Mouse (Mus musculus) embryo, embryonic 10.5 days (tissue): ENCODE data around the gene Abhd12b.
A peak's percentile ranks its signal among the peaks of the same experiment; 100 is the strongest.

Source experiments
- DNase-seq: peaks from one replicate; pipeline ENCODE4 v3.0.0-alpha.2; 2015; ENCODE audit warnings: low spot score

Abhd12b gene

DNA sequence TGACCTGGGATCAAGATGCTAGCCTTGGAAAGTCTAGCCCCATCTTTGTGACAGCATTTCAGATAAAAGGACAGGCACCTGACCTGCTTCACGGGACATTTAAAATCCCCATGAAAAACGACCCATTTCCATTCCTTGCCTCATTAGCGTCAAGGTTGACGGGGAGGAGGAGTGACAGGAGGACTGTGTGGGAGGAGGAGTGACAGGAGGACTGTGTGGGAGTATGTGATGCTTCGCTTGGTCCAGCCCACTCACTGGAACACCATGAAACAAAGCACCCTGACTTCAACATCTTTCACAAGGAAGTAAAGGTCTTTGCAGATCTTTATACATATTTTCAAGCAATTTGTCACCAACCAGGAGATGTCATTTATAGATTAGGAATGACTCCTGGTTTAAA lies 54.3 kb downstream of the Abhd12b start:
- DNase-seq, result no peak

DNA sequence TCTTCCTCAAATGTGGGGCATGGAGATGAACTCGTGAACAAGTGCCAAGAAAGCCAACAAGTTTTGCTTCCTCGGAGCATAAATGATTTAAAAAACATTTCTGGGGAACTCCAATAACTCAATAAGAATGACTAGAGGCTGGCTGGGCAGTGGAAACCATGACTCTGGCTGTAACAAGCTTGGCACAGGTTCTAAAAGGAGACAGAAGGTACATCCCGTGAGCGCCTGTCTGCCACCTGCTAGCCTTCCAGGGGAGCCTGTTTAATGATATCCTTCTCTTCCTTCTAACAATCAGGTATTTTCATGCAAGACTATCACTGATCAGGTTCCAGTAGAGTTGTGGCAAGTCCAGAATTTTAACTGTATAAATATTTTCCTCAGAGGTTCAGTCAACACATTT lies 58.6 kb downstream of the Abhd12b start:
- DNase-seq, result no peak

DNA sequence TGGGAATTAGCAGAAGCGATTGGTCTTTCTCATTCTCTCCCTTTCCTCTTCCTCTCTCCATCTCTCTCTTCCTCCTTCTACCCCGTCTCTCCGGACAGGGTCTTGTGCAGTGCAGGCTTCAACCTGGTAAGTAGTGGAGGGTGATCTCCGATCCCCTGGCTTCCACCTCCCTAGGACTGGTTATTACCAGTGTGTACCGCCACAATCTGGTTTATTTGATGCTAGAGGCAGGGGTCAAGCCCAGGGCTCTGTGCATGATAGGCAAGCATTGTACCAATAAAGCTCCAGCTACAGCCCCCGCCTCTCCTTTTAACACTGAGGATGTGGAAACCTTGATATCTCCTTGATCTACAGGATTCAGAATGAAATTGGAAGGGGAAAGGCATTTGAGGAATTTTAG lies 59.7 kb downstream of the Abhd12b start:
- DNase-seq, result no peak

DNA sequence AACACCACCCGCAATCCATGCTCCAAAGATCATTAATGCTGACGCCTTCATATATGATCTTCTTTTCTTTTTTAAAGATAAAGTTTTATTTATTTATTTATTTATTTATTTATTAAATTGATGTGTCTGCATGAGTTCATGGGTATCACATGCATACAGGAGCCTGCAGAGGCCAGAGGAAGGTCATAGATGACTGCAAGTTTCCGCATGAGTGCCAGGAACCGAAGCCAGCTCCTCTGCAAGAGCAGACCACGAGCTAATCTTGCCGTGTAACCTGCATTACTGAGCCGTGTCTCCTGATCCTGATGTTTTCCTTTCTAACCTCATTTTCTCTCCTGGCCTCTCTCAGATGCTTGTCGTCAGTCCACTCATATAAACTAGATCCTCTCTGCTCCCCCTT lies 60.3 kb downstream of the Abhd12b start:
- DNase-seq, result no peak

DNA sequence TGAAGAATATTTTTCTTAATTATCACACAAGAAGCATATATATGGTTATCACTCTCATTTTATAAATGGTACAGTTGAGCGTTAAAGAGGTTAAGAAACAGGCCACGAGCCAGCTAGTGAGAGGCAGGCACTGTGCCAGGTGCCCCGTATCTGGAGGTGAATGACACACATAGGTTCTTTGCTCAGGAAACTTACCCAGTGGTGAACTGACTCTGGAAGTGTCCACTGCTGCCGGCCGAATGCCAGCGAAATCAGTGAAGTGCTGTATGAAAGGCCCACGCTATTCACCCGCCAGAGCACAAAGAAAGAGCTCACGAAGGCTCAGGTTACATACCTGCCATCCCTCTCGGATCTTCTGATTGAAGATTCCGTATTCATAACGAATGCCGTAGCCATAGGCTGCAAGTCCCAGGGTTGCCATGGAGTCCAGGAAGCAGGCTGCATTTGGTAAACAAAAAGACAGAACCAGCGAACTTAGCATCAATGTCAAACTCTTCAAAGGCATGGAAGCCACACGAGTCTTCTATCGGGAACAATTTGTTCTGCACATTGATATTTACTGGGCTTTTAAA lies 62.4 kb downstream of the Abhd12b start:
- no peak for DNase-seq

GRCm38 (mm10) chr12:70218795-70219540 lies 65.0 kb downstream of the Abhd12b start:
- DNase-seq, result no peak

DNA sequence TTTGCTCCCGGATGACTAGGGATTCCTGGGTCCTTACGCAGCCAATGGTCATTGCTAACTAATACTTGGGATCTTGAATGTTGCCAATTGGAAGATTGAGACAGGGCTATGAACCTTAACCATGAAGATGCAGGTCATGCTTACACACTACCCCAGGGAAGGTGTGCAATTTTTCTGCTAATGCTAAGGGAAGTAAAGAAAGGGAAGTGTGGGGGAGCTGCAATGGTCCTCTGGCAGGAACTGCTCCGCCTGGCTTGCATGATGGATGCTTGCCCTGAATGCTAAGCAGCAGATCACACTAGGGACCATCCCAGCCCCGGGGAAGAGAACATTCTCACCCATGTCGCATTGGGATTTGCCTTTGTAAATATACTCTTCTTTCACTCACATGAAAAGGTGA lies 67.5 kb downstream of the Abhd12b start:
- DNase-seq, result no peak

DNA sequence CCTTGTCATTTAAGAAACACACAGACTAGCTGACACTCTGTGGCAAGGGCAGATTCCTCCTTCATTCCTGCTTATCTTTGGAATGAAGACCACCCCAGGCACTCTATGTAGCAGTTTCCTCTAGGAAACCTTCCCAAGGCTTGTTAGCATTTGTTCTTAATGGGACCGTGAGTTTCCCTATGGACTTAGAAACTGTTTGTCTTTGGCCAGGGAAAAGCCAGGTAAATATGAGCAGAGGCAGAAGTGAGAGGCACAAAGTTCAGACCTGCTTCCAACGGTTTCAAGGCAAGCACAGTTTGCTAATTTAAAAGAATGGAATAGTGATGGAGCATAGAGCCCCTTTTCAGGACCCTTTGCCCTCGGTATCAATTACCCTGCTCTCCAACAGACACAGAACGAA lies 69.4 kb downstream of the Abhd12b start:
- no peak for DNase-seq

GRCm38 (mm10) chr12:70226655-70227054 lies 72.7 kb downstream of the Abhd12b start:
- DNase-seq, result no peak

GRCm38 (mm10) chr12:70227121-70227932 lies 73.4 kb downstream of the Abhd12b start:
- DNase-seq, result peak; percentile 79

GRCm38 (mm10) chr12:70228155-70228554 lies 74.2 kb downstream of the Abhd12b start:
- DNase-seq, result no peak

- no peak for DNase-seq
These were observed 77.4 kb downstream of the Abhd12b start, which contains the start of gene Pygl for GRCm38 (mm10) chr12:70231294-70231693. TSS of gene Pygl (minus strand) at chr12:70231488.

- no peak for DNase-seq
These were observed 78.1 kb downstream of the Abhd12b start for GRCm38 (mm10) chr12:70232020-70232544.
